Mouse (Mus musculus) heart, postnatal 0 days (tissue): ENCODE measurements at regions not wholly inside any gene's neighbourhood (a gene's known extent, or its start where the extent isn't known, plus 50 kb on each side); places are given as distances from the start of the nearest gene placed in this dataset.

ENCODE experiments used
- ATAC-seq: fragments of 200-750 bp; cut with Nextera tagmentation; 2 replicates; pipeline ENCODE4 v1.8.0; 2017; ENCODE audit warnings: low read depth, moderate number of reproducible peaks, moderate library complexity; ENCODE audit not compliant: insufficient read depth
- DNase-seq: peaks from one replicate; pipeline ENCODE4 v3.0.0-alpha.2; 2016; ENCODE audit warnings: low spot score
- H3K27ac ChIP-seq: fragments of 300-500 bp; sonication (generic); 2 replicates; pipeline ENCODE4 v1.5.1; 2014; ENCODE audit warnings: low read depth, mild to moderate bottlenecking
- H3K27me3 ChIP-seq: fragments of 300-500 bp; sonication (generic); 2 replicates; pipeline ENCODE4 v1.6.1; 2014; ENCODE audit warnings: low read length, mixed read lengths; ENCODE audit not compliant: control insufficient read depth, insufficient read depth
- H3K36me3 ChIP-seq: fragments of 300-500 bp; sonication (generic); replicated peaks from 2 replicates; pipeline ENCODE4 v1.6.1; 2014; ENCODE audit warnings: low read length, mixed read lengths; ENCODE audit not compliant: control insufficient read depth, insufficient read depth
- H3K4me1 ChIP-seq: fragments of 300-500 bp; sonication (generic); 2 replicates; pipeline ENCODE4 v1.6.1; 2014; ENCODE audit warnings: antibody characterized with exemption; ENCODE audit not compliant: control insufficient read depth, insufficient read depth
- H3K4me2 ChIP-seq: fragments of 300-500 bp; sonication (generic); 2 replicates; pipeline ENCODE4 v1.6.1; 2014; ENCODE audit warnings: low read depth, mild to moderate bottlenecking, low read length, moderate library complexity
- H3K4me3 ChIP-seq: fragments of 300-500 bp; sonication (generic); 2 replicates; pipeline ENCODE4 v1.5.1; 2014; ENCODE audit warnings: low read depth, low read length
- H3K9ac ChIP-seq: fragments of 300-500 bp; sonication (generic); replicated peaks from 2 replicates; pipeline ENCODE4 v1.6.1; 2014; ENCODE audit warnings: low read depth, low read length, mixed read lengths
- H3K9me3 ChIP-seq: fragments of 300-500 bp; sonication (generic); replicated peaks from 2 replicates; pipeline ENCODE4 v1.6.1; 2016; ENCODE audit warnings: low read length; ENCODE audit not compliant: control insufficient read depth
- CTCF ChIP-seq: IDR thresholded peaks from 2 replicates; pipeline ENCODE4 v1.5.1; 2016; ENCODE audit warnings: antibody characterized with exemption, control low read depth, low read depth
- EP300 ChIP-seq: IDR thresholded peaks from 2 replicates; pipeline ENCODE4 v1.6.1; 2016; ENCODE audit warnings: antibody characterized with exemption, low read depth
- WGBS: fragments of 180-500 bp; shearing (Covaris S2); extraction: QIAGEN DNeasy Blood & Tissue Kit; methylation state at CpG from one replicate; pipeline ENCODE4 v1.1.7; 2014; 5-methylcytosine and 5-hydroxymethylcytosine counted together

- peak; percentile 32; the same call in 1 of the 2 replicates for TF ChIP-seq CTCF
- TF ChIP-seq EP300 = no peak
- no peak for ATAC-seq
- no peak overlapping the region for H3K4me2 ChIP-seq
- H3K27me3 ChIP-seq = no peaks in the 10 kb centered on the region
- no peaks in the 10 kb centered on the region for H3K36me3 ChIP-seq
- no peak overlapping the region for H3K27ac ChIP-seq
- H3K9me3 ChIP-seq = no peaks in the 10 kb centered on the region
- no peak overlapping the region for H3K9ac ChIP-seq
- H3K4me3 ChIP-seq = no peak overlapping the region
- 69% methylated on average over 3 of the region's 3 CpGs for WGBS
- DNase-seq = no peak
- no peaks in the 10 kb centered on the region for H3K4me1 ChIP-seq
Observed at GRCm38 (mm10) chr8:39695331-39695730, 979.5 kb upstream of the Adam24 start.

- Histone ChIP-seq H3K9ac (no peak overlapping the region), H3K27ac (no peak overlapping the region), H3K27me3 (no peaks in the 10 kb centered on the region), H3K9me3 (no peaks in the 10 kb centered on the region), H3K36me3 (no peaks in the 10 kb centered on the region), H3K4me1 (no peaks in the 10 kb centered on the region), H3K4me3 (no peak overlapping the region), H3K4me2 (no peak overlapping the region)
- ATAC-seq (no peak), DNase-seq (no peak)
- 72% methylated on average over 1 of the region's 1 CpGs for WGBS
- TF ChIP-seq CTCF (no peak), EP300 (no peak)
Observed at GRCm38 (mm10) chr8:39705843-39706242, 969.0 kb upstream of the Adam24 start.

- no peaks in the 10 kb centered on the region for H3K27me3 ChIP-seq
- H3K36me3 ChIP-seq = no peaks in the 10 kb centered on the region
- no peaks in the 10 kb centered on the region for H3K4me1 ChIP-seq
- H3K9me3 ChIP-seq = no peaks in the 10 kb centered on the region
- no peak overlapping the region for H3K27ac ChIP-seq
- H3K4me3 ChIP-seq = no peak overlapping the region
- no peak overlapping the region for H3K4me2 ChIP-seq
- no peak for ATAC-seq
- no peak for TF ChIP-seq CTCF
- no peak for TF ChIP-seq EP300
- no peak for DNase-seq
- no peak overlapping the region for H3K9ac ChIP-seq
Observed at GRCm38 (mm10) chr8:39742377-39742776, 932.5 kb upstream of the Adam24 start.

- H3K9me3 ChIP-seq = no peaks in the 10 kb centered on the region
- TF ChIP-seq EP300 = no peak
- no peak for ATAC-seq
Observed at GRCm38 (mm10) chr8:39746225-39746624, 928.7 kb upstream of the Adam24 start.

GRCm38 (mm10) chr8:39759905-39760304, 915.0 kb upstream of the Adam24 start:
- TF ChIP-seq EP300 = no peak
- TF ChIP-seq CTCF = no peak
- no peak overlapping the region for H3K9ac ChIP-seq
- ATAC-seq = no peak

More at GRCm38 (mm10) chr8:39746225-39746624, 928.7 kb upstream of the Adam24 start:
- H3K4me2 ChIP-seq = no peak overlapping the region
- no peaks in the 10 kb centered on the region for H3K27me3 ChIP-seq
- H3K36me3 ChIP-seq = no peaks in the 10 kb centered on the region
- DNase-seq = no peak
- WGBS = 58% methylated on average over 5 of the region's 5 CpGs
- no peak overlapping the region for H3K9ac ChIP-seq
- H3K4me3 ChIP-seq = no peak overlapping the region
- H3K4me1 ChIP-seq = no peaks in the 10 kb centered on the region
- no peak overlapping the region for H3K27ac ChIP-seq

GRCm38 (mm10) chr8:39779449-39779848, 895.4 kb upstream of the Adam24 start:
- Histone ChIP-seq H3K27me3 (no peaks in the 10 kb centered on the region), H3K36me3 (no peaks in the 10 kb centered on the region), H3K9me3 (no peaks in the 10 kb centered on the region), H3K4me1 (no peaks in the 10 kb centered on the region), H3K4me2 (no peak overlapping the region), H3K4me3 (no peak overlapping the region), H3K9ac (no peak overlapping the region), H3K27ac (no peak overlapping the region)
- WGBS = 64% methylated on average over 6 of the region's 6 CpGs
- TF ChIP-seq CTCF (no peak), EP300 (no peak)
- ATAC-seq (no peak), DNase-seq (no peak)

More at GRCm38 (mm10) chr8:39759905-39760304, 915.0 kb upstream of the Adam24 start:
- Histone ChIP-seq H3K36me3 (no peaks in the 10 kb centered on the region), H3K4me3 (no peak overlapping the region), H3K9me3 (peaks cover 5% of the 10 kb centered on the region; the same call in 1 of the 2 replicates), H3K27ac (no peak overlapping the region), H3K4me2 (no peak overlapping the region), H3K4me1 (no peaks in the 10 kb centered on the region), H3K27me3 (no peaks in the 10 kb centered on the region)
- no peak for DNase-seq
